ENCODE assay signal across 20 mouse cellular contexts in genomic region chr3:101800596-101801018, GRCm38 (mm10). TPM values are rescaled to one million over a fixed set of nuclear protein-coding genes. Genes with fewer than 3 reads are reported as not detected.
A peak's percentile ranks its signal among the peaks of the same experiment; 100 is the strongest.
DNase-seq lines count a peak whose midpoint lies in the region; ATAC-seq and TF ChIP-seq lines count a peak whose summit lies in the region.
"Had no signal": no experiment of that assay in that cellular context is flagged by ENCODE, and none has a peak within 500 bp of the region (broad histone marks: within the 10 kb centered on the region; RNA-seq: fewer than 3 reads in every experiment).

No protein-coding gene starts in this region.

- H3K4me3 ChIP-seq in kidney, embryonic 15.5 days (replicated peaks), result no peak overlapping the region
- H3K4me3 ChIP-seq in spleen, adult 2 months (ENCODE audit: extremely low read depth, insufficient read depth, insufficient read length), result peak overlapping the region; percentile 25; the same call in 1 of the 2 replicates
- H3K4me3 ChIP-seq: heart, embryonic 13.5 days; intestine, embryonic 15.5 days; limb, embryonic 12.5 days; stomach, embryonic 15.5 days had no signal

- H3K4me2 ChIP-seq in kidney, embryonic 15.5 days, result 0 out of 2 replicates have a peak overlapping the region, but pooled peaks have one; percentile 23
- H3K4me2 ChIP-seq: heart, embryonic 13.5 days; hindbrain, embryonic 14.5 days; intestine, embryonic 15.5 days; limb, embryonic 12.5 days; stomach, embryonic 15.5 days had no signal

- no peak for ATAC-seq in kidney, embryonic 15.5 days (replicated peaks; ENCODE audit: low FRiP score)
- ATAC-seq: forebrain, postnatal 0 days; intestine, embryonic 15.5 days had no signal

- no peaks in the 10 kb centered on the region; the same call in 1 of the 2 replicates for H3K27me3 ChIP-seq in kidney, embryonic 15.5 days
- H3K27me3 ChIP-seq in spleen, adult 2 months (ENCODE audit: control insufficient read depth, insufficient read depth, low read length), result no peaks in the 10 kb centered on the region
- H3K27me3 ChIP-seq: heart, embryonic 13.5 days; intestine, embryonic 15.5 days; limb, embryonic 12.5 days; stomach, embryonic 15.5 days had no signal

- H3K4me1 ChIP-seq in kidney, embryonic 15.5 days, result peaks cover 72% of the 10 kb centered on the region
- H3K4me1 ChIP-seq in spleen, adult 2 months (ENCODE audit: control insufficient read depth, insufficient read depth, insufficient read length), result peaks cover 3% of the 10 kb centered on the region; the same call in 1 of the 2 replicates

- TF ChIP-seq CTCF in spleen, adult 2 months (IDR thresholded peaks at IDR 0.05; ENCODE audit: extremely low read depth, insufficient read depth, insufficient read length, insufficient replicate concordance), result no peak

- no peak overlapping the region for H3K9ac ChIP-seq in kidney, embryonic 15.5 days
- H3K9ac ChIP-seq: forebrain, postnatal 0 days; heart, embryonic 13.5 days; hindbrain, embryonic 14.5 days; intestine, embryonic 15.5 days; limb, embryonic 12.5 days; liver, embryonic 14.5 days; stomach, embryonic 15.5 days had no signal

- no peaks in the 10 kb centered on the region for H3K9me3 ChIP-seq in kidney, embryonic 15.5 days (replicated peaks)
- H3K9me3 ChIP-seq: heart, embryonic 13.5 days; intestine, embryonic 15.5 days; limb, embryonic 12.5 days; stomach, embryonic 15.5 days had no signal

- no peaks in the 10 kb centered on the region for H3K36me3 ChIP-seq in kidney, embryonic 15.5 days
- H3K36me3 ChIP-seq in spleen, adult 2 months (ENCODE audit: control insufficient read depth, insufficient read depth, low read length), result no peaks in the 10 kb centered on the region
- H3K36me3 ChIP-seq: heart, embryonic 13.5 days; intestine, embryonic 15.5 days; limb, embryonic 12.5 days; stomach, embryonic 15.5 days had no signal

- 0 out of 2 replicates have a peak overlapping the region, but pooled peaks have one; percentile 68 for H3K27ac ChIP-seq in kidney, embryonic 15.5 days
- H3K27ac ChIP-seq in spleen, adult 2 months (ENCODE audit: insufficient read depth, low read length), result no peak overlapping the region
- H3K27ac ChIP-seq: hindbrain, embryonic 14.5 days; intestine, embryonic 15.5 days; limb, embryonic 12.5 days; liver, embryonic 14.5 days; stomach, embryonic 15.5 days had no signal

- no peak for DNase-seq in kidney, adult 11 months
- DNase-seq in spleen, adult 2 months (ENCODE audit: low read depth in 1 of 2, low spot score in 2 of 2), result no peak
- no peak for DNase-seq in spleen, postnatal 10 days (ENCODE audit: low spot score in 2 of 2)
- peak; percentile 82 for DNase-seq in induced T-regulatory cell, adult 2 months (ENCODE audit: low read depth)
- peak; percentile 60 for DNase-seq in thymus, postnatal 14 days
- no peak for DNase-seq in right cerebral cortex, postnatal 4 days
- no peak for DNase-seq in layer of hippocampus, adult 9-10 months (ENCODE audit: low spot score)
- DNase-seq: cerebellum, adult 18-20 months; cerebellum, postnatal 14 days; forebrain, postnatal 0 days; heart, postnatal 14 days; midbrain, embryonic 14.5 days; right cerebral cortex, postnatal 25 days had no signal

- no peak for TF ChIP-seq POLR2A in spleen, adult 2 months (IDR thresholded peaks at IDR 0.05; ENCODE audit: low read depth, low read length)

- WGBS in kidney, embryonic 15.5 days, result 15% methylated on average over 11 of the region's 11 CpGs
- 17% methylated on average over 11 of the region's 11 CpGs for WGBS in spleen, adult 2 months

RNA-seq across cellular contexts. Expression of gene Mab21l3, which starts 48.2 kb away (rescaled TPM):
- 0.73 TPM in 2 replicates for polyA plus RNA-seq in kidney, embryonic 15.5 days (2015; fragmentation: Nextera tagmentation; extraction: Ambion mirVana)
- polyA plus RNA-seq in spleen, adult 2 months (2012; rRNA removed), result 1.4 TPM in 2 replicates
- polyA plus RNA-seq: midbrain, embryonic 14.5 days had no signal

Comparison
In these comparisons a context has a peak if more than half of its experiments do, and no peak if none do; other contexts are left out.
1. DNase-seq: peak in induced T-regulatory cell, adult 2 months (single experiment) and thymus, postnatal 14 days (single experiment); none in kidney, adult 11 months (single experiment), spleen, adult 2 months (0 of 2), spleen, postnatal 10 days (0 of 2), right cerebral cortex, postnatal 4 days (single experiment) and layer of hippocampus, adult 9-10 months (single experiment).